Mouse (Mus musculus) fibroblast of lung, adult 2 months (primary cell): Measurements from ENCODE around the gene Ncoa4.

ENCODE experiments used
- DNase-seq: peaks from one replicate; pipeline ENCODE4 v3.0.0-alpha.2; 2011; ENCODE audit warnings: low read depth

Gene Ncoa4

GRCm38 (mm10) chr14:32201791-32202451 lies 42.3 kb downstream of the Ncoa4 start, which contains the start of the genes Timm23 and Parg:
TSS of gene Timm23 (minus strand) at chr14:32201898.
TSS of gene Parg (plus strand) at chr14:32201949.
- peak; percentile 43 for DNase-seq

- peak; percentile 43 for DNase-seq
Observed at GRCm38 (mm10) chr14:32226601-32227000, 66.9 kb downstream of the Ncoa4 start.

DNA sequence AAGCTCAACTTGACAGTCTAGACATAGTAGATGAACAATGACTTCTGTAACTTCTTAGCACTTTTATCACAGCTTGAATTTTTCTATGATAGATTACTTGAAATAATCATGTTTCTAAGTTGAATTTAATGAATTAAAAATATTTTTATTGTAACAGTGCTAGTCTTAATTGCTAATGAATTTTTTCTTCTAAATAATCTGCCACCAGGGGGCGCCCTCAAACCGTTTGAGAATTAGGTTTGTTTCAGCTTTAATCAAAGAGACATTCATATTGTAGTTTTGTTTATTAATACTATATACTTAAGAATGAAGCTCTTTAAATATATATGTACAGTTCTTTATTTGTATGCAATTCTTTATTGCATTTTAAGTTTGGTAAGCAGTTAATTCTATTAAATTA lies 69.3 kb downstream of the Ncoa4 start:
- DNase-seq, result no peak
